8 mouse cellular contexts compared by ENCODE assay signal in the genomic region with DNA sequence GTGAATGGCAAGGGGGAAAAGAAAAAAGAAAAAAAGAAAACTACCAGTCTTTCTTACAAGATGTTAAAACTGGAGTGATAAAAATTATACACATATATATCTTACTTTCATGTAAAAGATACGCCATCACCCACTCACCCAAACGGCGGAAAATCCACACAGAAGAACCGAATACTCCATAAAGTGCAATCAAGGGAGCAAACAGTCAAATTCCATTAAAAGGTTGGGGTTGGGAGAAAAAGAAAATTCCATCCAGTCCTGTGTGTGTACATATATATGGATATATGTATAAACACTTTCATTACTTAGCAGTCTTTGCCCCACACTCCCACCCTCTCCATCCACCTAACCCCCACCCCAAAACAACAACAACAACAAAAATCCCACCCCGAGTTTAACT. TPM values are rescaled to one million over a fixed set of nuclear protein-coding genes. Genes with fewer than 3 reads are reported as not detected.
DNase-seq lines count a peak whose midpoint lies in the region; ATAC-seq and TF ChIP-seq lines count a peak whose summit lies in the region.

No protein-coding gene starts in this region.

- H3K36me3 ChIP-seq in kidney, embryonic 16.5 days (ENCODE audit: insufficient read depth, low read length), result no peaks in the 10 kb centered on the region
- no peaks in the 10 kb centered on the region for H3K36me3 ChIP-seq in forebrain, embryonic 12.5 days (replicated peaks)
- H3K36me3 ChIP-seq in limb, embryonic 10.5 days, result no peaks in the 10 kb centered on the region
- no peaks in the 10 kb centered on the region for H3K36me3 ChIP-seq in midbrain, postnatal 0 days (ENCODE audit: insufficient read depth, low read length)

- H3K27me3 ChIP-seq in kidney, embryonic 16.5 days (ENCODE audit: insufficient read depth, low read length), result no peaks in the 10 kb centered on the region
- 0 out of 2 replicates have a peak, but pooled peaks cover 4% of the 10 kb centered on the region for H3K27me3 ChIP-seq in forebrain, embryonic 12.5 days
- H3K27me3 ChIP-seq in limb, embryonic 10.5 days (ENCODE audit: low read depth, poor library complexity, severe bottlenecking), result no peaks in the 10 kb centered on the region
- no peaks in the 10 kb centered on the region for H3K27me3 ChIP-seq in midbrain, postnatal 0 days (ENCODE audit: insufficient read depth, low read length)

- WGBS in kidney, embryonic 16.5 days, result 28% methylated on average over 5 of the region's 5 CpGs
- WGBS in forebrain, embryonic 12.5 days, result 31% methylated on average over 5 of the region's 5 CpGs
- 37% methylated on average over 5 of the region's 5 CpGs for WGBS in limb, embryonic 10.5 days
- WGBS in midbrain, postnatal 0 days, result 41% methylated on average over 5 of the region's 5 CpGs

- no peak for ATAC-seq in kidney, embryonic 16.5 days (ENCODE audit: low FRiP score, low TSS enrichment)
- ATAC-seq in forebrain, embryonic 12.5 days (ENCODE audit: low FRiP score), result no peak
- no peak for ATAC-seq in midbrain, postnatal 0 days (ENCODE audit: low FRiP score)
- ATAC-seq in activated CD4-positive, CD25-positive, alpha-beta regulatory T cell, adult 4 months, result no peak

- no peaks in the 10 kb centered on the region for H3K9me3 ChIP-seq in kidney, embryonic 16.5 days (ENCODE audit: low read length)
- H3K9me3 ChIP-seq in forebrain, embryonic 12.5 days, result no peaks in the 10 kb centered on the region
- H3K9me3 ChIP-seq in limb, embryonic 10.5 days (replicated peaks), result no peaks in the 10 kb centered on the region
- no peaks in the 10 kb centered on the region for H3K9me3 ChIP-seq in midbrain, postnatal 0 days (ENCODE audit: low read length)

- peak overlapping the region; percentile 54; the same call in 1 of the 2 replicates for H3K9ac ChIP-seq in kidney, embryonic 16.5 days (replicated peaks; ENCODE audit: low read length)
- H3K9ac ChIP-seq in forebrain, embryonic 12.5 days, result 0 out of 2 replicates have a peak overlapping the region, but pooled peaks have one; percentile 21
- H3K9ac ChIP-seq in midbrain, postnatal 0 days (replicated peaks; ENCODE audit: low read length, poor library complexity, severe bottlenecking), result no peak overlapping the region

- H3K4me1 ChIP-seq in kidney, embryonic 16.5 days (ENCODE audit: insufficient read depth, low read length), result peaks cover 11% of the 10 kb centered on the region
- peaks cover 31% of the 10 kb centered on the region for H3K4me1 ChIP-seq in forebrain, embryonic 12.5 days
- H3K4me1 ChIP-seq in limb, embryonic 10.5 days, result peaks cover 45% of the 10 kb centered on the region
- no peaks in the 10 kb centered on the region for H3K4me1 ChIP-seq in midbrain, postnatal 0 days (ENCODE audit: insufficient read depth, low read length)

- TF ChIP-seq CTCF in midbrain, postnatal 0 days (IDR thresholded peaks at IDR 0.05), result no peak

- peak overlapping the region; percentile 35; the same call in 1 of the 2 replicates for H3K27ac ChIP-seq in kidney, embryonic 16.5 days (ENCODE audit: low read length)
- H3K27ac ChIP-seq in forebrain, embryonic 12.5 days, result no peak overlapping the region
- peak overlapping the region; percentile 50; the same call in 1 of the 2 replicates for H3K27ac ChIP-seq in limb, embryonic 10.5 days
- H3K27ac ChIP-seq in midbrain, postnatal 0 days (ENCODE audit: low read depth, low read length), result no peak overlapping the region

- peak overlapping the region; percentile 40 for H3K4me2 ChIP-seq in kidney, embryonic 16.5 days (replicated peaks; ENCODE audit: low read depth, low read length)
- peak overlapping the region; percentile 81 for H3K4me2 ChIP-seq in forebrain, embryonic 12.5 days
- peak overlapping the region; percentile 91 for H3K4me2 ChIP-seq in midbrain, postnatal 0 days (ENCODE audit: low read depth, low read length, poor library complexity, severe bottlenecking)

- no peak for DNase-seq in kidney, postnatal 14 days
- DNase-seq in limb, embryonic 10.5 days (ENCODE audit: low spot score), result no peak
- no peak for DNase-seq in midbrain, postnatal 0 days (ENCODE audit: low spot score)
- no peak for DNase-seq in urinary bladder, postnatal 25 days (ENCODE audit: low spot score)
- no peak for DNase-seq in cerebellum, adult 11 months

- H3K4me3 ChIP-seq in kidney, embryonic 16.5 days (ENCODE audit: low read length), result peak overlapping the region; percentile 35
- peak overlapping the region; percentile 85 for H3K4me3 ChIP-seq in forebrain, embryonic 12.5 days (replicated peaks)
- H3K4me3 ChIP-seq in limb, embryonic 10.5 days, result peak overlapping the region; percentile 84
- H3K4me3 ChIP-seq in midbrain, postnatal 0 days (ENCODE audit: low read depth, low read length), result peak overlapping the region; percentile 87

RNA-seq across cellular contexts. Expression of a gene that starts 1.7 kb away (rescaled TPM):
- 8.9 and 9.1 TPM in 2 replicates for polyA plus RNA-seq in kidney, embryonic 16.5 days (2015; fragmentation: Nextera tagmentation; extraction: Ambion mirVana)
- 13.7 and 17.2 TPM in 2 replicates for polyA plus RNA-seq in forebrain, embryonic 12.5 days (2016; fragmentation: Nextera tagmentation; extraction: Ambion mirVana)
- 16.6 and 20.4 TPM in 2 replicates for polyA plus RNA-seq in limb, embryonic 10.5 days (2016; fragmentation: Nextera tagmentation; extraction: Ambion mirVana)
- 7.9 and 12.2 TPM in 2 replicates for total RNA-seq in midbrain, postnatal 0 days (2014; rRNA removed)
- polyA plus RNA-seq in midbrain, postnatal 0 days (2015; fragmentation: Nextera tagmentation; extraction: Ambion mirVana), result 14.9 and 16.7 TPM in 2 replicates
- under 1 TPM in 1 of 2 experiments, not detected in 1; 0.12 TPM for polyA plus RNA-seq in activated CD4-positive, CD25-positive, alpha-beta regulatory T cell, adult 4 months (2017; shearing (Covaris generic))

Comparison
In these comparisons a context has a peak if more than half of its experiments do, and no peak if none do; other contexts are left out.
1. H3K27ac ChIP-seq: peak in kidney, embryonic 16.5 days (single experiment) and limb, embryonic 10.5 days (single experiment); none in forebrain, embryonic 12.5 days (single experiment) and midbrain, postnatal 0 days (single experiment).
2. H3K4me2 ChIP-seq: peak in every context shown above with its lines; median percentile 91 in midbrain, postnatal 0 days; 81 in forebrain, embryonic 12.5 days; 40 in kidney, embryonic 16.5 days.
3. H3K4me3 ChIP-seq: peak in every context shown above with its lines; median percentile 87 in midbrain, postnatal 0 days; 85 in forebrain, embryonic 12.5 days; 84 in limb, embryonic 10.5 days; 35 in kidney, embryonic 16.5 days.